Mouse (Mus musculus) Patski (cell line): Measurements from ENCODE around the gene Camk1d. TPM values are rescaled to one million over a fixed set of nuclear protein-coding genes. Genes with fewer than 3 reads are reported as not detected.

Experiments
- ATAC-seq: fragments of 100-300 bp; one replicate; pipeline ENCODE4 v1.8.0; 2021
- CTCF ChIA-PET: fragments of 350-600 bp; sonication (Branson Sonifier 250); formaldehyde crosslinking; loops from one replicate; lab custom pipeline; 2022; ENCODE audit warnings: inconsistent platforms; lab: Charles Lee
- POLR2A ChIA-PET: fragments of 350-600 bp; sonication (Branson Sonifier 250); formaldehyde crosslinking; loops from one replicate; lab custom pipeline; 2022; ENCODE audit warnings: antibody characterized with exemption, inconsistent platforms; lab: Charles Lee
- DNase-seq: peaks from one replicate; pipeline ENCODE4 v3.0.0-alpha.2; 2011; ENCODE audit warnings: low read depth, low spot score
- H3K27me3 ChIP-seq: fragments of 371-371 bp; one replicate; pipeline ENCODE4 v1.5.1; 2021
- CTCF ChIP-seq: fragments of 100-300 bp; IDR thresholded peaks from one replicate; pipeline ENCODE4 v1.5.1; 2021
- in situ Hi-C: fragments of 300-500 bp; cut with MboI; formaldehyde crosslinking; loops from 3 replicates; pipeline ENCODE4 v1.11.1; 2018; ENCODE audit warnings: low pct_unique_long_range_greater_than_20kb, mixed read lengths
- polyA plus RNA-seq: library from polyadenylated mRNA; unstranded; gene quantifications from one replicate; pipeline ENCODE4 v1.2.3, GENCODE M21; 2021

Gene Camk1d
- polyA plus RNA-seq, result 2.0 TPM

GRCm38 (mm10) chr2:5714211-5715053 lies at the start of gene Camk1d:
Gene Camk1d, minus strand, starts transcription at chr2:5714515.
- peak; percentile 45 for ATAC-seq
- ChIA-PET POLR2A (no interaction called here), CTCF (interaction anchor here (1.4 kb wide), 1 partner anchor 14 kb away, joined by 3 read pairs; no protein-coding TSS in a partner anchor)
- H3K27me3 ChIP-seq, result peaks cover 3% of the 10 kb centered on the region
- in situ Hi-C loops, result loop anchor here (5.0 kb wide), 1 partner anchor 102 kb away; no protein-coding TSS in a partner anchor
- TF ChIP-seq CTCF, result no peak
- no peak for DNase-seq

- peaks cover 4% of the 10 kb centered on the region for H3K27me3 ChIP-seq
- TF ChIP-seq CTCF, result peak; percentile 16
- ChIA-PET CTCF (interaction anchor here (1.2 kb wide), 1 partner anchor 9 kb away, joined by 5 read pairs; no protein-coding TSS in a partner anchor), POLR2A (no interaction called here)
- in situ Hi-C loops, result loop anchor here (25.0 kb wide), 1 partner anchor 300 kb away; no protein-coding TSS in a partner anchor
- DNase-seq (no peak), ATAC-seq (no peak)
Observed at GRCm38 (mm10) chr2:5762031-5762430, 47.7 kb upstream of the Camk1d start.

GRCm38 (mm10) chr2:5760479-5761008 lies 46.2 kb upstream of the Camk1d start:
- DNase-seq (no peak), ATAC-seq (no peak)
- ChIA-PET CTCF (interaction anchor here (1.2 kb wide), 1 partner anchor 10 kb away, joined by 5 read pairs; no protein-coding TSS in a partner anchor), POLR2A (no interaction called here)
- TF ChIP-seq CTCF, result no peak
- no peaks in the 10 kb centered on the region for H3K27me3 ChIP-seq
- in situ Hi-C loops, result loop anchor here (25.0 kb wide), 1 partner anchor 298 kb away; no protein-coding TSS in a partner anchor

- no peaks in the 10 kb centered on the region for H3K27me3 ChIP-seq
- DNase-seq (no peak), ATAC-seq (no peak)
- in situ Hi-C loops, result loop anchor here (25.0 kb wide), 1 partner anchor 296 kb away; no protein-coding TSS in a partner anchor
- no peak for TF ChIP-seq CTCF
- ChIA-PET CTCF (no interaction called here), POLR2A (no interaction called here)
Observed at GRCm38 (mm10) chr2:5758569-5758968, 44.3 kb upstream of the Camk1d start.

GRCm38 (mm10) chr2:5750872-5751271 lies 36.6 kb upstream of the Camk1d start:
- DNase-seq (no peak), ATAC-seq (no peak)
- ChIA-PET CTCF (no interaction called here), POLR2A (no interaction called here)
- TF ChIP-seq CTCF, result no peak
- no peaks in the 10 kb centered on the region for H3K27me3 ChIP-seq
- in situ Hi-C loops, result loop anchor here (25.0 kb wide), 1 partner anchor 289 kb away; no protein-coding TSS in a partner anchor

GRCm38 (mm10) chr2:5749210-5749609 lies 34.9 kb upstream of the Camk1d start:
- TF ChIP-seq CTCF, result no peak
- POLR2A ChIA-PET, result no interaction called here
- in situ Hi-C loops, result no loop called here
- H3K27me3 ChIP-seq, result no peaks in the 10 kb centered on the region
- DNase-seq (no peak), ATAC-seq (no peak)
- CTCF ChIA-PET, result interaction anchor here (0.8 kb wide), 1 partner anchor 20 kb away, joined by 3 read pairs; no protein-coding TSS in a partner anchor

GRCm38 (mm10) chr2:5747545-5748043 lies 33.3 kb upstream of the Camk1d start:
- POLR2A ChIA-PET, result no interaction called here
- TF ChIP-seq CTCF, result no peak
- no peaks in the 10 kb centered on the region for H3K27me3 ChIP-seq
- in situ Hi-C loops, result no loop called here
- DNase-seq (no peak), ATAC-seq (no peak)
- CTCF ChIA-PET, result interaction anchor here (1.1 kb wide), 1 partner anchor 17 kb away, joined by 3 read pairs; no protein-coding TSS in a partner anchor

GRCm38 (mm10) chr2:5746529-5746928 lies 32.2 kb upstream of the Camk1d start:
- in situ Hi-C loops, result no loop called here
- POLR2A ChIA-PET, result no interaction called here
- TF ChIP-seq CTCF, result no peak
- ATAC-seq (no peak), DNase-seq (no peak)
- no peaks in the 10 kb centered on the region for H3K27me3 ChIP-seq
- CTCF ChIA-PET, result interaction anchor here (1.1 kb wide), 1 partner anchor 18 kb away, joined by 3 read pairs; no protein-coding TSS in a partner anchor

GRCm38 (mm10) chr2:5743886-5744285 lies 29.6 kb upstream of the Camk1d start:
- H3K27me3 ChIP-seq, result no peaks in the 10 kb centered on the region
- TF ChIP-seq CTCF, result no peak
- ChIA-PET POLR2A (no interaction called here), CTCF (interaction anchor here (2.1 kb wide), 1 partner anchor 20 kb away, joined by 4 read pairs; no protein-coding TSS in a partner anchor)
- in situ Hi-C loops, result no loop called here
- ATAC-seq (no peak), DNase-seq (no peak)

- no peak for DNase-seq
- H3K27me3 ChIP-seq, result no peaks in the 10 kb centered on the region
- TF ChIP-seq CTCF, result no peak
- POLR2A ChIA-PET, result no interaction called here
- no peak for ATAC-seq
- in situ Hi-C loops, result no loop called here
- CTCF ChIA-PET, result no interaction called here
Observed at GRCm38 (mm10) chr2:5740913-5741312, 26.6 kb upstream of the Camk1d start.
